In genomic region chr4:102088235-102088867, GRCm38 (mm10) we compare ENCODE assay signal across 8 mouse cellular contexts. TPM values are rescaled to one million over a fixed set of nuclear protein-coding genes. Genes with fewer than 3 reads are reported as not detected.
DNase-seq lines count a peak whose midpoint lies in the region; ATAC-seq and TF ChIP-seq lines count a peak whose summit lies in the region.

No protein-coding gene starts in this region.

- DNase-seq in kidney, postnatal 0 days (ENCODE audit: low spot score): peak; percentile 9
- no peak for DNase-seq in kidney, adult 8-10 months
- peak; percentile 50 to 69 for DNase-seq in cerebellum, postnatal 14 days
- DNase-seq in hindbrain, embryonic 10.5 days (ENCODE audit: low spot score): no peak
- no peak for DNase-seq in liver, postnatal 0 days
- DNase-seq in thymus, adult 18-20 months: no peak
- DNase-seq in thymus, postnatal 10 days (ENCODE audit: low spot score in 2 of 2): no peak

- WGBS in kidney, postnatal 0 days: 23% methylated on average over 15 of the region's 15 CpGs
- WGBS in hindbrain, embryonic 10.5 days: 28% methylated on average over 15 of the region's 15 CpGs
- WGBS in liver, postnatal 0 days (ENCODE audit: insufficient replicate concordance): 26% methylated on average over 15 of the region's 15 CpGs
- 21% methylated on average over 15 of the region's 15 CpGs for WGBS in stomach, embryonic 16.5 days

- no peaks in the 10 kb centered on the region for H3K36me3 ChIP-seq in kidney, postnatal 0 days (ENCODE audit: insufficient read depth, low read length)
- H3K36me3 ChIP-seq in hindbrain, embryonic 10.5 days: no peaks in the 10 kb centered on the region
- H3K36me3 ChIP-seq in liver, postnatal 0 days (replicated peaks; ENCODE audit: insufficient read depth, low read length): no peaks in the 10 kb centered on the region
- H3K36me3 ChIP-seq in stomach, embryonic 16.5 days (ENCODE audit: control insufficient read depth, insufficient read depth, low read length): no peaks in the 10 kb centered on the region

- H3K4me1 ChIP-seq in kidney, postnatal 0 days (replicated peaks; ENCODE audit: insufficient read depth, low read length): 0 out of 2 replicates have a peak, but pooled peaks cover 10% of the 10 kb centered on the region
- H3K4me1 ChIP-seq in hindbrain, embryonic 10.5 days (replicated peaks): peaks cover 15% of the 10 kb centered on the region
- H3K4me1 ChIP-seq in liver, postnatal 0 days (ENCODE audit: insufficient read depth): peaks cover 5% of the 10 kb centered on the region
- peaks cover 4% of the 10 kb centered on the region; the same call in 1 of the 2 replicates for H3K4me1 ChIP-seq in stomach, embryonic 16.5 days (ENCODE audit: control insufficient read depth, insufficient read depth, low read length)

- no peak overlapping the region for H3K9ac ChIP-seq in kidney, postnatal 0 days (ENCODE audit: low read depth, low read length)
- H3K9ac ChIP-seq in liver, postnatal 0 days (replicated peaks): no peak overlapping the region
- peak overlapping the region; percentile 63 for H3K9ac ChIP-seq in stomach, embryonic 16.5 days (ENCODE audit: low read length)

- no peak overlapping the region for H3K27ac ChIP-seq in kidney, postnatal 0 days
- peak overlapping the region; percentile 75 for H3K27ac ChIP-seq in hindbrain, embryonic 10.5 days
- H3K27ac ChIP-seq in liver, postnatal 0 days (ENCODE audit: low read depth): no peak overlapping the region
- no peak overlapping the region for H3K27ac ChIP-seq in stomach, embryonic 16.5 days (ENCODE audit: low read length)

- peak overlapping the region; percentile 89 for H3K4me2 ChIP-seq in kidney, postnatal 0 days (ENCODE audit: low read length)
- H3K4me2 ChIP-seq in liver, postnatal 0 days (ENCODE audit: low read depth, low read length): peak overlapping the region; percentile 71
- peak overlapping the region; percentile 95 for H3K4me2 ChIP-seq in stomach, embryonic 16.5 days (ENCODE audit: low read depth, low read length)

- peaks cover 22% of the 10 kb centered on the region for H3K27me3 ChIP-seq in kidney, postnatal 0 days (ENCODE audit: insufficient read depth, low read length)
- H3K27me3 ChIP-seq in hindbrain, embryonic 10.5 days (ENCODE audit: insufficient read depth, poor library complexity, severe bottlenecking): peaks cover 36% of the 10 kb centered on the region
- peaks cover 18% of the 10 kb centered on the region for H3K27me3 ChIP-seq in liver, postnatal 0 days (ENCODE audit: insufficient read depth, low read length)
- peaks cover 11% of the 10 kb centered on the region for H3K27me3 ChIP-seq in stomach, embryonic 16.5 days (ENCODE audit: control insufficient read depth, insufficient read depth, low read length)

- TF ChIP-seq EP300 in liver, postnatal 0 days (IDR thresholded peaks at IDR 0.05; ENCODE audit: low read depth): no peak

- no peaks in the 10 kb centered on the region for H3K9me3 ChIP-seq in kidney, postnatal 0 days (replicated peaks; ENCODE audit: low read length)
- H3K9me3 ChIP-seq in hindbrain, embryonic 10.5 days: no peaks in the 10 kb centered on the region
- no peaks in the 10 kb centered on the region for H3K9me3 ChIP-seq in liver, postnatal 0 days (ENCODE audit: low read length)
- H3K9me3 ChIP-seq in stomach, embryonic 16.5 days (replicated peaks; ENCODE audit: control insufficient read depth, low read length): no peaks in the 10 kb centered on the region

- no peak for TF ChIP-seq CTCF in kidney, postnatal 0 days (IDR thresholded peaks at IDR 0.05; ENCODE audit: low read depth)
- no peak for TF ChIP-seq CTCF in liver, postnatal 0 days (IDR thresholded peaks at IDR 0.05; ENCODE audit: low read depth)

- no peak for ATAC-seq in kidney, postnatal 0 days (replicated peaks; ENCODE audit: low FRiP score, low read depth)
- no peak for ATAC-seq in liver, postnatal 0 days
- no peak for ATAC-seq in stomach, embryonic 16.5 days (ENCODE audit: insufficient read depth, low FRiP score)

- peak overlapping the region; percentile 42 for H3K4me3 ChIP-seq in kidney, postnatal 0 days (replicated peaks; ENCODE audit: low read depth, low read length)
- H3K4me3 ChIP-seq in hindbrain, embryonic 10.5 days: peak overlapping the region; percentile 73
- H3K4me3 ChIP-seq in liver, postnatal 0 days (ENCODE audit: low read depth, low read length): peak overlapping the region; percentile 40
- H3K4me3 ChIP-seq in stomach, embryonic 16.5 days (replicated peaks; ENCODE audit: low read length): peak overlapping the region; percentile 58

RNA-seq across cellular contexts. Expression of gene Pde4b, which starts 1.0 kb away (rescaled TPM):
- 11.9 TPM in 2 replicates for polyA plus RNA-seq in kidney, postnatal 0 days (2015; fragmentation: Nextera tagmentation; extraction: Ambion mirVana)
- 6.7 and 8.5 TPM in 2 replicates for polyA plus RNA-seq in hindbrain, embryonic 10.5 days (2016; fragmentation: Nextera tagmentation; extraction: Ambion mirVana)
- polyA plus RNA-seq in liver, postnatal 0 days (2015; fragmentation: Nextera tagmentation; extraction: Ambion mirVana): 3.4 and 3.7 TPM in 2 replicates
- polyA plus RNA-seq in stomach, embryonic 16.5 days (2015; fragmentation: Nextera tagmentation; extraction: Ambion mirVana): 12.5 and 12.9 TPM in 2 replicates

Comparison
In these comparisons a context has a peak if more than half of its experiments do, and no peak if none do; other contexts are left out.
1. DNase-seq: peak in kidney, postnatal 0 days (single experiment) and cerebellum, postnatal 14 days (2 of 2); none in kidney, adult 8-10 months (0 of 2), hindbrain, embryonic 10.5 days (single experiment), liver, postnatal 0 days (single experiment), thymus, adult 18-20 months (0 of 2) and thymus, postnatal 10 days (0 of 2).
2. Peak in every context shown above with its lines, with median percentiles within 50 percentile points of each other: H3K4me2 ChIP-seq and H3K4me3 ChIP-seq.